ENCODE assay signal across 24 mouse cellular contexts in the genomic region with DNA sequence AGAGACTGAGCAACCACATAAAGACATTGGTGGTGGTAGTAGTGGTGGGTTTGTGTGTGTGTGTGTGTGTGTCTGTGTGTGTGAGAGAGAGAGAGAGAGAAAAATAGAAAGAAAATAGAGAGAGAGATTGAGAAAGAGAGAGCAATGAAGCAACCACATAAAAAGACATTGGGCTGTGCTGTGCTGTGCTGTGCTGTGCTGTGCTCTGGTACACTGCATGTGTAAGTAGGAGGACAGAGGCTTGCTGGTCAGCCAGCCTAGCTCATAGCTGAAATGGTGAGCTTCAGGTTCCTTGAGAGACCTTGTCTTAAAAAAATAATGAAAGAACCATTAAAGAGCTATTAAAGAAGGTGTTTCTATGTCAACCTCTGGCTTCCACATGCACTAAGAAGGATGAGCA.
DNase-seq lines count a peak whose midpoint lies in the region; ATAC-seq and TF ChIP-seq lines count a peak whose summit lies in the region.
"Had no signal": no experiment of that assay in that cellular context is flagged by ENCODE, and none has a peak within 500 bp of the region (broad histone marks: within the 10 kb centered on the region; RNA-seq: fewer than 3 reads in every experiment).

No protein-coding gene starts in this region.

- H3K36me3 ChIP-seq in hindbrain, embryonic 14.5 days (replicated peaks; ENCODE audit: control insufficient read depth, insufficient read depth): no peaks in the 10 kb centered on the region
- H3K36me3 ChIP-seq in midbrain, embryonic 12.5 days: 0 out of 2 replicates have a peak, but pooled peaks cover 2% of the 10 kb centered on the region
- no peaks in the 10 kb centered on the region for H3K36me3 ChIP-seq in neural tube, embryonic 14.5 days (ENCODE audit: control insufficient read depth, insufficient read depth, low read length)
- H3K36me3 ChIP-seq in intestine, embryonic 16.5 days (ENCODE audit: control insufficient read depth, insufficient read depth, low read length): no peaks in the 10 kb centered on the region
- H3K36me3 ChIP-seq: embryonic facial prominence, embryonic 15.5 days; heart, embryonic 13.5 days; lung, embryonic 15.5 days had no signal

- H3K9ac ChIP-seq in hindbrain, embryonic 14.5 days: no peak overlapping the region
- H3K9ac ChIP-seq in midbrain, embryonic 12.5 days (replicated peaks): no peak overlapping the region
- H3K9ac ChIP-seq in neural tube, embryonic 14.5 days (replicated peaks; ENCODE audit: low read depth, low read length): no peak overlapping the region
- no peak overlapping the region for H3K9ac ChIP-seq in intestine, embryonic 16.5 days (ENCODE audit: low read depth, low read length)
- H3K9ac ChIP-seq: embryonic facial prominence, embryonic 15.5 days; heart, embryonic 13.5 days; liver, embryonic 15.5 days; lung, embryonic 15.5 days had no signal

- DNase-seq in layer of hippocampus, adult 2 months (ENCODE audit: low spot score in 2 of 2): no peak
- DNase-seq in layer of hippocampus, postnatal 10 days (ENCODE audit: low spot score in 2 of 2): no peak
- no peak for DNase-seq in hindbrain, embryonic 14.5 days (ENCODE audit: low spot score)
- no peak for DNase-seq in urinary bladder, postnatal 10 days (ENCODE audit: low spot score)
- DNase-seq in kidney, adult 8-10 months: no peak
- DNase-seq: adrenal gland, postnatal 25 days; cerebellum, adult 9-10 months; gastrocnemius, postnatal 14 days; heart, adult 18-20 months; heart, postnatal 14 days; kidney, adult 18-20 months; liver; lung, postnatal 36 days; spleen, adult 18-20 months had no signal

- no peaks in the 10 kb centered on the region for H3K27me3 ChIP-seq in hindbrain, embryonic 14.5 days (ENCODE audit: control insufficient read depth, insufficient read depth, low read length)
- no peaks in the 10 kb centered on the region for H3K27me3 ChIP-seq in midbrain, embryonic 12.5 days
- no peaks in the 10 kb centered on the region for H3K27me3 ChIP-seq in neural tube, embryonic 14.5 days (ENCODE audit: control insufficient read depth, insufficient read depth, low read length)
- H3K27me3 ChIP-seq in intestine, embryonic 16.5 days (replicated peaks; ENCODE audit: control insufficient read depth, insufficient read depth, low read length): no peaks in the 10 kb centered on the region
- H3K27me3 ChIP-seq: embryonic facial prominence, embryonic 15.5 days; heart, embryonic 13.5 days; liver, embryonic 15.5 days; lung, embryonic 15.5 days had no signal

- H3K4me2 ChIP-seq in hindbrain, embryonic 14.5 days (replicated peaks): no peak overlapping the region
- no peak overlapping the region for H3K4me2 ChIP-seq in midbrain, embryonic 12.5 days (replicated peaks)
- no peak overlapping the region for H3K4me2 ChIP-seq in neural tube, embryonic 14.5 days (ENCODE audit: low read depth, low read length)
- H3K4me2 ChIP-seq in intestine, embryonic 16.5 days (ENCODE audit: low read depth, low read length): no peak overlapping the region
- H3K4me2 ChIP-seq: embryonic facial prominence, embryonic 15.5 days; heart, embryonic 13.5 days; liver, embryonic 15.5 days; lung, embryonic 15.5 days had no signal

- H3K27ac ChIP-seq in layer of hippocampus, adult 2 months: peak overlapping the region; percentile 11; the same call in 1 of the 2 replicates
- peak overlapping the region; percentile 61 for H3K27ac ChIP-seq in hindbrain, embryonic 14.5 days
- H3K27ac ChIP-seq in midbrain, embryonic 12.5 days (replicated peaks): peak overlapping the region; percentile 71
- peak overlapping the region; percentile 16; the same call in 1 of the 2 replicates for H3K27ac ChIP-seq in neural tube, embryonic 14.5 days (ENCODE audit: low read depth, low read length)
- H3K27ac ChIP-seq in intestine, embryonic 16.5 days (ENCODE audit: low read length): no peak overlapping the region
- H3K27ac ChIP-seq: embryonic facial prominence, embryonic 15.5 days; heart, embryonic 13.5 days; kidney, postnatal 0 days; limb, embryonic 10.5 days; liver, embryonic 15.5 days; lung, embryonic 15.5 days had no signal

- 0 out of 2 replicates have a peak, but pooled peaks have one; percentile 59 for ATAC-seq in hindbrain, embryonic 14.5 days (ENCODE audit: low FRiP score)
- ATAC-seq in midbrain, embryonic 12.5 days (ENCODE audit: low FRiP score, low read depth): no peak
- ATAC-seq in neural tube, embryonic 14.5 days (ENCODE audit: low read depth): 0 out of 2 replicates have a peak, but pooled peaks have one; percentile 35
- ATAC-seq in intestine, embryonic 16.5 days: no peak

- H3K4me3 ChIP-seq in layer of hippocampus, adult 2 months: no peak overlapping the region
- H3K4me3 ChIP-seq in hindbrain, embryonic 14.5 days (replicated peaks; ENCODE audit: low read length): no peak overlapping the region
- H3K4me3 ChIP-seq in midbrain, embryonic 12.5 days: no peak overlapping the region
- H3K4me3 ChIP-seq in neural tube, embryonic 14.5 days (ENCODE audit: low read depth, low read length): no peak overlapping the region
- H3K4me3 ChIP-seq in intestine, embryonic 16.5 days (ENCODE audit: low read length): no peak overlapping the region
- H3K4me3 ChIP-seq: embryonic facial prominence, embryonic 15.5 days; heart, embryonic 13.5 days; limb, embryonic 10.5 days; liver, embryonic 15.5 days; lung, embryonic 15.5 days; megakaryocyte, embryonic 14.5 days had no signal

- TF ChIP-seq CTCF in layer of hippocampus, adult 2 months (conservative IDR thresholded peaks at IDR 0.05): no peak

- no peaks in the 10 kb centered on the region for H3K9me3 ChIP-seq in hindbrain, embryonic 14.5 days (ENCODE audit: control insufficient read depth, low read length)
- no peaks in the 10 kb centered on the region for H3K9me3 ChIP-seq in midbrain, embryonic 12.5 days
- H3K9me3 ChIP-seq in neural tube, embryonic 14.5 days (ENCODE audit: control insufficient read depth, low read length): no peaks in the 10 kb centered on the region
- H3K9me3 ChIP-seq in intestine, embryonic 16.5 days (ENCODE audit: control insufficient read depth, low read length): no peaks in the 10 kb centered on the region
- H3K9me3 ChIP-seq: embryonic facial prominence, embryonic 15.5 days; heart, embryonic 13.5 days; limb, embryonic 10.5 days; liver, embryonic 15.5 days; lung, embryonic 15.5 days had no signal

- peaks cover 20% of the 10 kb centered on the region for H3K4me1 ChIP-seq in hindbrain, embryonic 14.5 days (replicated peaks; ENCODE audit: control insufficient read depth, insufficient read depth, low read length)
- peaks cover 16% of the 10 kb centered on the region for H3K4me1 ChIP-seq in midbrain, embryonic 12.5 days
- peaks cover 5% of the 10 kb centered on the region; the same call in 1 of the 2 replicates for H3K4me1 ChIP-seq in neural tube, embryonic 14.5 days (ENCODE audit: control insufficient read depth, insufficient read depth, low read length)
- H3K4me1 ChIP-seq in intestine, embryonic 16.5 days (ENCODE audit: control insufficient read depth, insufficient read depth, low read length): no peaks in the 10 kb centered on the region
- H3K4me1 ChIP-seq: heart, embryonic 13.5 days; lung, embryonic 15.5 days had no signal

Comparison
In these comparisons a context has a peak if more than half of its experiments do, and no peak if none do; other contexts are left out.
1. ATAC-seq: peak in hindbrain, embryonic 14.5 days (single experiment) and neural tube, embryonic 14.5 days (single experiment); none in midbrain, embryonic 12.5 days (single experiment) and intestine, embryonic 16.5 days (single experiment).